Mouse (Mus musculus) heart, postnatal 0 days (tissue): Measurements from ENCODE around the gene Nup214. TPM values are rescaled to one million over a fixed set of nuclear protein-coding genes. Genes with fewer than 3 reads are reported as not detected.

ENCODE experiments used
- ATAC-seq: fragments of 200-750 bp; cut with Nextera tagmentation; 2 replicates; pipeline ENCODE4 v1.8.0; 2017; ENCODE audit warnings: low read depth, moderate number of reproducible peaks, moderate library complexity; ENCODE audit not compliant: insufficient read depth
- DNase-seq: peaks from one replicate; pipeline ENCODE4 v3.0.0-alpha.2; 2016; ENCODE audit warnings: low spot score
- H3K27ac ChIP-seq: fragments of 300-500 bp; sonication (generic); 2 replicates; pipeline ENCODE4 v1.5.1; 2014; ENCODE audit warnings: low read depth, mild to moderate bottlenecking
- H3K27me3 ChIP-seq: fragments of 300-500 bp; sonication (generic); 2 replicates; pipeline ENCODE4 v1.6.1; 2014; ENCODE audit warnings: low read length, mixed read lengths; ENCODE audit not compliant: control insufficient read depth, insufficient read depth
- H3K36me3 ChIP-seq: fragments of 300-500 bp; sonication (generic); replicated peaks from 2 replicates; pipeline ENCODE4 v1.6.1; 2014; ENCODE audit warnings: low read length, mixed read lengths; ENCODE audit not compliant: control insufficient read depth, insufficient read depth
- H3K4me1 ChIP-seq: fragments of 300-500 bp; sonication (generic); 2 replicates; pipeline ENCODE4 v1.6.1; 2014; ENCODE audit warnings: antibody characterized with exemption; ENCODE audit not compliant: control insufficient read depth, insufficient read depth
- H3K4me2 ChIP-seq: fragments of 300-500 bp; sonication (generic); 2 replicates; pipeline ENCODE4 v1.6.1; 2014; ENCODE audit warnings: low read depth, mild to moderate bottlenecking, low read length, moderate library complexity
- H3K4me3 ChIP-seq: fragments of 300-500 bp; sonication (generic); 2 replicates; pipeline ENCODE4 v1.5.1; 2014; ENCODE audit warnings: low read depth, low read length
- H3K9ac ChIP-seq: fragments of 300-500 bp; sonication (generic); replicated peaks from 2 replicates; pipeline ENCODE4 v1.6.1; 2014; ENCODE audit warnings: low read depth, low read length, mixed read lengths
- H3K9me3 ChIP-seq: fragments of 300-500 bp; sonication (generic); replicated peaks from 2 replicates; pipeline ENCODE4 v1.6.1; 2016; ENCODE audit warnings: low read length; ENCODE audit not compliant: control insufficient read depth
- CTCF ChIP-seq: IDR thresholded peaks from 2 replicates; pipeline ENCODE4 v1.5.1; 2016; ENCODE audit warnings: antibody characterized with exemption, control low read depth, low read depth
- EP300 ChIP-seq: IDR thresholded peaks from 2 replicates; pipeline ENCODE4 v1.6.1; 2016; ENCODE audit warnings: antibody characterized with exemption, low read depth
- WGBS: fragments of 180-500 bp; shearing (Covaris S2); extraction: QIAGEN DNeasy Blood & Tissue Kit; methylation state at CpG from one replicate; pipeline ENCODE4 v1.1.7; 2014; 5-methylcytosine and 5-hydroxymethylcytosine counted together
- polyA plus RNA-seq: library from polyadenylated mRNA; unstranded; fragments of >200 nt; fragmentation: Nextera tagmentation; extraction: Ambion mirVana; gene quantifications from 2 replicates; pipeline ENCODE4 v1.2.1, GENCODE M21; 2015
- total RNA-seq: library from RNA; depleted of rRNA; stranded (reverse); fragments of >200 nt; gene quantifications from 2 replicates; pipeline ENCODE4 v1.2.3, GENCODE M21; 2014; ENCODE audit warnings: low replicate concordance

Nup214 gene
- total and polyA plus RNA-seq, 2 experiments from 2014 or later, result 17.3 to 35.7 TPM

DNA sequence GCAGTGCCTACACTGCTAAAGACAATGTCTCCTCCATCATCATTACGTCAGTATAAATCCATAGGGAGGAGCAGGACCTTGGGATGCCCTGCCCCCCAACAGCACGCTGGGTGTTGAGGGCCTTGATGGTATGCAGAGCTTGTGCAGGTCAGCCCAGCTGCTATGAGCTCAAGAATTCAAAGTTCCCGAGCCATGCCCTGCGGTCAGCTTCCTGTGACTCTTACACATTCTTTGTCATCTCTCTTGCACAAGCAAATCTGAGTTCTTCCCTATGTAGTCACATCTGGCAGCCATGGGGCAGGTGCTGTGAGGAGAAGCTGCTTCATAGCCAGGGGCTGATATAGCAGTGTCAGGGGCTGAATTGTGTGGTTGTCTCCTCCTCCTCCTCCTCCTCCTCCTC, 39.2 kb upstream of the Nup214 start:
- Histone ChIP-seq H3K27me3 (no peaks in the 10 kb centered on the region), H3K4me2 (no peak overlapping the region), H3K4me3 (no peak overlapping the region), H3K36me3 (no peaks in the 10 kb centered on the region), H3K27ac (no peak overlapping the region), H3K9ac (no peak overlapping the region), H3K4me1 (no peaks in the 10 kb centered on the region), H3K9me3 (no peaks in the 10 kb centered on the region)
- ATAC-seq (no peak), DNase-seq (no peak)
- 19% methylated on average over 4 of the region's 4 CpGs for WGBS
- TF ChIP-seq EP300, result no peak
- TF ChIP-seq CTCF, result no peak

DNA sequence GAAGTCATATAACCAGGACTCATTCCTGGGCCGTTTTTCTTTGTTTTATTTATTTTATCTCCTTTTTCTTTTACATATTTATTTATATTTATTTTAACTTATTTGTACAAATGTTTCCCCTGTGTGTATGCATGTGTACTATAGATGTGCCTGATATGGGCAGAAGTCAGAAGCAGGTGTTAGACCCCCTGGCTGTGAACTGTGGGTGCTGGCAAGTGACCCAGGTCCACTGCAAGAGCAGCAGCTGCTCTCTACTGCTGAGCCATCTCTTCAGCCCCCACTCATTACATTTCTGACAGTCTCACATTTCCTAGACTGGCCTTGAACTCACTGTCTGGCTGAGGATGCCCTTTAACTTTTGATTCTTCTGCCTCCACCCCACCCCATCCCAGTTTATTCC, 35.9 kb upstream of the Nup214 start:
- no peak for TF ChIP-seq CTCF
- TF ChIP-seq EP300, result no peak
- H3K27me3 ChIP-seq, result no peaks in the 10 kb centered on the region
- no peaks in the 10 kb centered on the region for H3K36me3 ChIP-seq
- no peak overlapping the region for H3K4me2 ChIP-seq
- no peak overlapping the region for H3K9ac ChIP-seq
- H3K9me3 ChIP-seq, result no peaks in the 10 kb centered on the region
- no peak for DNase-seq
- no peak overlapping the region for H3K4me3 ChIP-seq
- ATAC-seq, result no peak
- 57% methylated on average over 1 of the region's 1 CpGs for WGBS
- H3K4me1 ChIP-seq, result no peaks in the 10 kb centered on the region
- no peak overlapping the region for H3K27ac ChIP-seq

- Histone ChIP-seq H3K4me1 (no peaks in the 10 kb centered on the region), H3K27me3 (no peaks in the 10 kb centered on the region), H3K4me3 (no peak overlapping the region), H3K9ac (no peak overlapping the region), H3K9me3 (no peaks in the 10 kb centered on the region), H3K4me2 (no peak overlapping the region), H3K36me3 (no peaks in the 10 kb centered on the region), H3K27ac (no peak overlapping the region)
- ATAC-seq, result no peak
- WGBS, result 67% methylated on average over 4 of the region's 4 CpGs
- no peak for TF ChIP-seq EP300
- no peak for TF ChIP-seq CTCF
- DNase-seq, result no peak
Observed at GRCm38 (mm10) chr2:31943011-31943410, 31.2 kb upstream of the Nup214 start.

DNA sequence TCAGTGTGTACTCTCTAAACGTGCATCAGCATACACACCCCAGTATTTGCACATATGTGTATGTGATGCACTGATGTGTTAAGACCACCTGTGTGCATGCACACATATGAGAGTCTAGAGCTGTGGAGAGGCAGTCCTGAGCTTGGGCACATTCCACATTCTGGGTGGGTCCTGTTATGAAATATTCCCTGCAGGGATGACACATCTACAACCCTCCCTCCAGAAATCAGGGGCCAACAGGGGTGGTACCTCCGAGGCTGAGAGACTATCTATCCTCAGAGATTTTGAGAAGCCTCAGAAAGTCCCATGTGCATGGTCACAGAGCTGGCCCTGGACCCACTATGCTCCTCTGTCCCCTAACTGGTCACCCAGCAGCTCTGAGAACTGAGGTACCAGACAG, 28.7 kb upstream of the Nup214 start:
- no peaks in the 10 kb centered on the region for H3K9me3 ChIP-seq
- no peak for DNase-seq
- H3K4me3 ChIP-seq, result no peak overlapping the region
- H3K9ac ChIP-seq, result no peak overlapping the region
- H3K4me2 ChIP-seq, result no peak overlapping the region
- H3K27me3 ChIP-seq, result no peaks in the 10 kb centered on the region
- WGBS, result 69% methylated on average over 2 of the region's 2 CpGs
- no peaks in the 10 kb centered on the region for H3K36me3 ChIP-seq
- ATAC-seq, result no peak
- 0 out of 2 replicates have a peak, but pooled peaks cover 1% of the 10 kb centered on the region for H3K4me1 ChIP-seq
- no peak for TF ChIP-seq CTCF
- no peak for TF ChIP-seq EP300
- H3K27ac ChIP-seq, result no peak overlapping the region

GRCm38 (mm10) chr2:31948392-31948791, 25.8 kb upstream of the Nup214 start:
- DNase-seq, result no peak
- TF ChIP-seq CTCF (no peak), EP300 (no peak)
- WGBS, result 61% methylated on average over 6 of the region's 6 CpGs

GRCm38 (mm10) chr2:31948801-31949200, 25.4 kb upstream of the Nup214 start:
- H3K27ac ChIP-seq, result no peak overlapping the region
- TF ChIP-seq CTCF (no peak), EP300 (no peak)

More at GRCm38 (mm10) chr2:31948392-31948791, 25.8 kb upstream of the Nup214 start:
- H3K4me2 ChIP-seq, result no peak overlapping the region
- H3K27ac ChIP-seq, result no peak overlapping the region
- no peaks in the 10 kb centered on the region for H3K9me3 ChIP-seq
- H3K27me3 ChIP-seq, result no peaks in the 10 kb centered on the region
- no peaks in the 10 kb centered on the region for H3K36me3 ChIP-seq
- peak; percentile 26 for ATAC-seq
- H3K9ac ChIP-seq, result no peak overlapping the region
- peaks cover 10% of the 10 kb centered on the region; the same call in 1 of the 2 replicates for H3K4me1 ChIP-seq
- H3K4me3 ChIP-seq, result no peak overlapping the region

More at GRCm38 (mm10) chr2:31948801-31949200, 25.4 kb upstream of the Nup214 start:
- Histone ChIP-seq H3K9me3 (no peaks in the 10 kb centered on the region), H3K4me1 (peaks cover 11% of the 10 kb centered on the region; the same call in 1 of the 2 replicates), H3K27me3 (no peaks in the 10 kb centered on the region), H3K4me2 (no peak overlapping the region), H3K9ac (no peak overlapping the region), H3K36me3 (no peaks in the 10 kb centered on the region), H3K4me3 (no peak overlapping the region)
- 72% methylated on average over 6 of the region's 6 CpGs for WGBS
- DNase-seq (no peak), ATAC-seq (no peak)
